Mouse (Mus musculus): ENCODE measurements at regions not wholly inside any gene's neighbourhood (a gene's known extent, or its start where the extent isn't known, plus 50 kb on each side); places are given as distances from the start of the nearest gene placed in this dataset.

DNA sequence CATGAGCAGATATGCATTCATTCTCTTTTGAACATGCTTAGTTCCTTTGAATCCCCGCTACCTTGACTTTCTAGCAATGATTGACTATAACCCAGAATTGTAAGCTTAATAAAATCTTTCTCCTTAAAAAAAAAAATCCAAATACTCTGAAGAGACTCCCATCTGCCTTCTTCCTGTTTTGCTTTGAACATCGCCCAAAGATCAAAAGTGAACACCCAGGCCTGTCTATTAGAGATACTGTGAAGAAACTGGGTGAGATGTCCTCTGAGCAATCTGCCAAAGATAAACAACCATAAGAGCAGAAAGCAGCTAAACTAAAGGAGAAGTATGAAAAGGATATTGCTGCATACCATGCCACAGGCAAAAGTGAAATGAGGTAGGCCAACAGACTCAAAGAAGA, 527.1 kb upstream of the Alcam start:
- no peak overlapping the region for H3K4me2 ChIP-seq
- no peak overlapping the region for H3K4me3 ChIP-seq
- no peaks in the 10 kb centered on the region for H3K9me3 ChIP-seq
- H3K36me3 ChIP-seq = no peaks in the 10 kb centered on the region
- no peak overlapping the region for H3K27ac ChIP-seq
- no peak for ATAC-seq (ENCODE audit: low FRiP score)
- H3K9ac ChIP-seq = no peak overlapping the region
- no peaks in the 10 kb centered on the region for H3K4me1 ChIP-seq (replicated peaks)
- 93% methylated on average over 2 of the region's 2 CpGs for WGBS
- H3K27me3 ChIP-seq = no peaks in the 10 kb centered on the region

DNA sequence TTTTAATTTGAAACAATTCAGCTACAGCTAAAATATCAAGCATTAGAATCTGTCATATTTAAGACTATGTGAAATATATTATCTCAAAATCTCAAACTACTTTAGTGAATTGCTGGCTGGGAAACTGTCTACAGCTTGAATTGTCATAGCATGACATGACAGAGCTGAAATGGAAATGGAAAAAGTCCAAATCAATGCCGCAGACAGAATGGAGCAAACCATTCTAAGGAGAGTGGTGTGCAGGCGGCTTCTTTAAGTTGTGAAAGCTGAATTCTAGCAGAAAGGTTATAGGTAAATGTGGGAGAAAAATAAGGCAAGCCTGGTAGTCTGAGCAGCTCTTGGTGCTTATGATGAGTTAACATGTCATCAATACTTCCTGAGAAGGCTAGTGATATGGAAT, 518.9 kb upstream of the Alcam start:
- Histone ChIP-seq H3K4me2 (no peak overlapping the region), H3K9me3 (no peaks in the 10 kb centered on the region), H3K4me3 (no peak overlapping the region), H3K27me3 (no peaks in the 10 kb centered on the region), H3K36me3 (no peaks in the 10 kb centered on the region), H3K4me1 (replicated peaks) (no peaks in the 10 kb centered on the region), H3K27ac (no peak overlapping the region), H3K9ac (no peak overlapping the region)
- 92% methylated on average over 2 of the region's 2 CpGs for WGBS
- no peak for ATAC-seq (ENCODE audit: low FRiP score)

- no peak overlapping the region for H3K4me3 ChIP-seq
- no peak overlapping the region for H3K9ac ChIP-seq
- ATAC-seq (ENCODE audit: low FRiP score) = no peak
- 46% methylated on average over 4 of the region's 4 CpGs for WGBS
- no peaks in the 10 kb centered on the region for H3K9me3 ChIP-seq
- no peak overlapping the region for H3K4me2 ChIP-seq
- no peaks in the 10 kb centered on the region for H3K27me3 ChIP-seq
- H3K27ac ChIP-seq = no peak overlapping the region
- H3K36me3 ChIP-seq = no peaks in the 10 kb centered on the region
- no peaks in the 10 kb centered on the region for H3K4me1 ChIP-seq (replicated peaks)
Observed at GRCm38 (mm10) chr16:52947679-52948078, 493.8 kb upstream of the Alcam start.

DNA sequence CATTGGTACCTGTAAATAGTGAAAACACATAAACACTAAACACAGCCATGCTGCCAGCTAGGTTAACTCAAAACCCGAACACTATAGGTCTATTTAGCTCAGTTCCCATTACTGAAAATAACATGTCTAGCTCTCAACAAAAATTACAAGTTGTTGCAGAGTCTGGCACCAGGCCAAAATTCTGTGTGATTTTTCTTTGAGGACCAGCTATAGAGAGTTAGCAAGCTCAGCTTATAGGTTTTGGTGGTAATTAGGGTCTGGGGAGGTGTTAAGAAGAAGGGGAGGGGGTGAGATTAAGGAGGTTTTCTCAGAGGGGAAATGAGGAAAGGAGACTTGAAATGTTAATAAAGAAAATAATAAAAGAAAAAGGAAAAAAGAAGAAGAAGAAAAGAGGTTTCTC, 480.9 kb upstream of the Alcam start:
- WGBS = 79% methylated on average over 1 of the region's 1 CpGs
- Histone ChIP-seq H3K4me2 (no peak overlapping the region), H3K27ac (no peak overlapping the region), H3K4me1 (replicated peaks) (no peaks in the 10 kb centered on the region), H3K9me3 (no peaks in the 10 kb centered on the region), H3K4me3 (no peak overlapping the region), H3K27me3 (no peaks in the 10 kb centered on the region), H3K9ac (no peak overlapping the region), H3K36me3 (no peaks in the 10 kb centered on the region)
- ATAC-seq (ENCODE audit: low FRiP score) = no peak

DNA sequence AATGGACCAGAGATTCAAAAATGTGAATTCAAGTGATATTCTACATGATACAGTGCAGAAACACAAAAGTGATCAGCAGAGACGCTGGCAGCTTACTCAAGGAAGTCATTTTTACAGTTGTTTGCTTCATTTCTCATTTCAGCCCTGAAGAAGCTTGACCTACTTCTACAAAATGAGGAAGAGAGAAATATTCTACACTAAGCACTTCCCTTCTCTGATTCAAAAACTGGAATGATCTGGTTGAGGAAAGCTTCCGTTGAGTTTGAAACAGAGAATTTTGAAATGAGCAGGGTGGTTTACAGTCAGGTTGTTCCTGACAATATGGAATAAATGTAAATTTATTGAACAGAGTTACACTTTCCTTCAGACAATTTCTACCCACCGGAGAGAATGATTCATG, 478.1 kb upstream of the Alcam start:
- H3K36me3 ChIP-seq = no peaks in the 10 kb centered on the region
- H3K27ac ChIP-seq = no peak overlapping the region
- H3K4me3 ChIP-seq = no peak overlapping the region
- 85% methylated on average over 3 of the region's 3 CpGs for WGBS
- no peak overlapping the region for H3K4me2 ChIP-seq
- H3K4me1 ChIP-seq (replicated peaks) = no peaks in the 10 kb centered on the region
- no peak for ATAC-seq (ENCODE audit: low FRiP score)
- no peaks in the 10 kb centered on the region for H3K9me3 ChIP-seq
- no peak overlapping the region for H3K9ac ChIP-seq
- no peaks in the 10 kb centered on the region for H3K27me3 ChIP-seq

DNA sequence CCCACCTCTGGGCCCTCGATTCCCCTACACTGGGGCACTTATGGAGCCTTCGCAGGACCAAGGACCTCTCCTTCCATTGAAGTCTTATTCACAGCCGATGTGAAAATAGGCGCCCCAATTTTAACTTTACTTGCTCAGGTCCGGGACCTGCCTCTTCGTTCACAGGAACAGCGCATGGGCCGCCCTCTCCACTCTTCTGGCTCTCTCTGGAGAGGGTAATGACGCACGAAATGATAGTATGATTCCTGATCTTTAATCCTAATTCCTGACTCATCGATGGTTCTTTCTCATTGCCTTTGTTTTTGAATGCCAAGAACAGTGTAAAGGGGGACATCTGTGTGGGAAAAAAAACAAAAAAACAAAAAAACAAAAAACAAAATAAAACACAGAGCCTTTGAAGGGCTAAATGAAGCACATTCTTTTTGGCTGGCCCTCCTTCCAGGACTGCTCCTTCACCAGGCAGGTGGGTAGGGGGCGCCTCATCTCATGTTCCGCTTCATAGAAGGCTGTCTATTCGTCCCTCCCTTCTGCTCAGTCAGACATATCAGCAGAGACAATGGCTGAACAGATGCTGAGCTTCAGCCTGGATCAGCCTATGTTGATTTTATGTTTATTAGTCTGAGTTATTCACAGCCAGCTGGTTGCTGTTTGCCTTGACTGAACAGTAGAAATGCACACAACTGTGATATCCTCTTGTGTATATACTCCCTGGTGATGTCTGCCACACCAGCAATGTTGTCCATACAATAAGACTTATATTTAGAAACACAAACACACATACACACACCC, 438.8 kb upstream of the Alcam start:
- H3K27me3 ChIP-seq = no peaks in the 10 kb centered on the region
- H3K9ac ChIP-seq = no peak overlapping the region
- 52% methylated on average over 14 of the region's 14 CpGs for WGBS
- H3K36me3 ChIP-seq = no peaks in the 10 kb centered on the region
- H3K27ac ChIP-seq = no peak overlapping the region; the same call in 1 of the 2 replicates
- no peak overlapping the region for H3K4me3 ChIP-seq
- H3K4me1 ChIP-seq (replicated peaks) = no peaks in the 10 kb centered on the region
- H3K4me2 ChIP-seq = peak overlapping the region; percentile 20; the same call in 1 of the 2 replicates
- no peaks in the 10 kb centered on the region for H3K9me3 ChIP-seq
- ATAC-seq (ENCODE audit: low FRiP score) = peak; percentile 92

- Histone ChIP-seq H3K27me3 (no peaks in the 10 kb centered on the region), H3K4me2 (no peak overlapping the region), H3K27ac (no peak overlapping the region), H3K4me3 (no peak overlapping the region), H3K4me1 (replicated peaks) (no peaks in the 10 kb centered on the region), H3K36me3 (no peaks in the 10 kb centered on the region), H3K9ac (no peak overlapping the region), H3K9me3 (no peaks in the 10 kb centered on the region)
- no peak for ATAC-seq (ENCODE audit: low FRiP score)
- WGBS = 84% methylated on average over 4 of the region's 4 CpGs
Observed at GRCm38 (mm10) chr16:52879463-52880114, 425.7 kb upstream of the Alcam start.

DNA sequence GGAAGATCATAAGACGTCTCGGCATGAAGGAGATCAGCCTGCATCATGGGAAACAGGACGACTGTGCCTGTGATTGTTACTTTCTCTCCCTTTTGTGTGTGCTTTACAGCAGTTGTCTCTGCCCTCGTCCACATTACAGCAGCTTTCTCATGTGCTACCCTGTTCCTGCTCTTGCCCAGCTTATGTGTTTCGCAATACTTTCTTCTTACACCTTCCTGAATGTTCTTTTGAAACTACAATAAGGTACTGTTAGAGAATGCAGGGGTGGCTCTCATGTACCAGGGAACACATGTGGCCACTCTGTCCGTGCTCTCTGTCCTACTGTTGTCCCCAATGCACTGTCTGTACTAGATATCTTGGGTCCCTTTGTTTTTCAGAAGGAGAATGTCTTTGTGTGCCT, 414.0 kb upstream of the Alcam start:
- H3K9me3 ChIP-seq = no peaks in the 10 kb centered on the region
- no peaks in the 10 kb centered on the region for H3K4me1 ChIP-seq (replicated peaks)
- no peak overlapping the region for H3K27ac ChIP-seq
- H3K36me3 ChIP-seq = no peaks in the 10 kb centered on the region
- 83% methylated on average over 6 of the region's 6 CpGs for WGBS
- H3K9ac ChIP-seq = no peak overlapping the region
- no peak overlapping the region for H3K4me2 ChIP-seq
- ATAC-seq (ENCODE audit: low FRiP score) = no peak
- no peaks in the 10 kb centered on the region for H3K27me3 ChIP-seq
- H3K4me3 ChIP-seq = no peak overlapping the region

DNA sequence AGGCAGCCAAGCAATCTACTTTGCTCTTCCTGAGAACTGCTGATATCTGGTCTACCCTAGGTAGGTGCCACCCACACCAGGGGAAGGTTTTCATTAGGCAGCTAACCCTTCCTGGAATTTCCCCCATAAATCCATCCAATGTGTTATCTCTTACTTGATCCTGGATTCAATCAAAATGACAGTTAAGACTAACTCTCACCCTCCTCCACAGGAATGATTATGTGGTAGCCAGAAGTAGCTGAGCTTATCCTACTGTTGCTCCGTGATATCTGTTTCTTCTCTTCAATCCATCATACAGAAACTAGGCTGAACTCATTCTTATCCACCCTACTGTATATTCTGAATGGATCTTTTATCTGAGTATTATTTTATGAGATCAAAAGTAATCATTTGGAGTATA, 409.7 kb upstream of the Alcam start:
- Histone ChIP-seq H3K4me2 (no peak overlapping the region), H3K9ac (no peak overlapping the region), H3K27me3 (no peaks in the 10 kb centered on the region), H3K27ac (no peak overlapping the region), H3K4me1 (replicated peaks) (no peaks in the 10 kb centered on the region), H3K36me3 (no peaks in the 10 kb centered on the region), H3K9me3 (no peaks in the 10 kb centered on the region), H3K4me3 (no peak overlapping the region)
- ATAC-seq (ENCODE audit: low FRiP score) = no peak
- WGBS = 96% methylated on average over 1 of the region's 1 CpGs

DNA sequence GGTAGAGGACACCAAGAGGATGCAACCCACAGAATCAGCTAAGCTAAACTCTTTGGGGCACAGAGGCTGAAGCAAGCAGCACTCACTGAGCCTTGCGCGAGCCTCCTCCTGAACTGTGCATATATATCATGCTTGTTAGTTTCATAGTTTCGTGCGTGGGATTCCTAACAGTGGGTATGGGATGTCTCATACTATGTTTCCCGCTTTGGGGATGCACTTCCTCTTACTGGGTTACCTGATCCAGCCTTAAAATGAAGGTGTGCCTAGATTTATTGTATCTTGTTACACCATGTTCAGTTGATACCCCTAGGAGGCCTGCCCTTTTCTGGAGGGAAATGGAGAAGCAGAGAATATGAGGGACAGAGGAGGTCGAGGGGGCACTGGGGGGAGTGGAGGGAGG, 407.4 kb upstream of the Alcam start:
- H3K9me3 ChIP-seq = no peaks in the 10 kb centered on the region
- H3K4me2 ChIP-seq = no peak overlapping the region
- 84% methylated on average over 6 of the region's 6 CpGs for WGBS
- no peaks in the 10 kb centered on the region for H3K27me3 ChIP-seq
- no peak for ATAC-seq (ENCODE audit: low FRiP score)
- H3K36me3 ChIP-seq = no peaks in the 10 kb centered on the region
- no peak overlapping the region for H3K4me3 ChIP-seq
- H3K4me1 ChIP-seq (replicated peaks) = no peaks in the 10 kb centered on the region
- no peak overlapping the region for H3K27ac ChIP-seq
- H3K9ac ChIP-seq = no peak overlapping the region

GRCm38 (mm10) chr16:52858441-52859209, 404.8 kb upstream of the Alcam start:
- no peak for ATAC-seq (ENCODE audit: low FRiP score)
- H3K9ac ChIP-seq = no peak overlapping the region
- WGBS = 56% methylated on average over 8 of the region's 8 CpGs
- H3K9me3 ChIP-seq = no peaks in the 10 kb centered on the region
- H3K27me3 ChIP-seq = no peaks in the 10 kb centered on the region
- no peaks in the 10 kb centered on the region for H3K36me3 ChIP-seq
- no peak overlapping the region for H3K4me2 ChIP-seq
- H3K4me1 ChIP-seq (replicated peaks) = no peaks in the 10 kb centered on the region
- no peak overlapping the region for H3K4me3 ChIP-seq
- no peak overlapping the region for H3K27ac ChIP-seq

DNA sequence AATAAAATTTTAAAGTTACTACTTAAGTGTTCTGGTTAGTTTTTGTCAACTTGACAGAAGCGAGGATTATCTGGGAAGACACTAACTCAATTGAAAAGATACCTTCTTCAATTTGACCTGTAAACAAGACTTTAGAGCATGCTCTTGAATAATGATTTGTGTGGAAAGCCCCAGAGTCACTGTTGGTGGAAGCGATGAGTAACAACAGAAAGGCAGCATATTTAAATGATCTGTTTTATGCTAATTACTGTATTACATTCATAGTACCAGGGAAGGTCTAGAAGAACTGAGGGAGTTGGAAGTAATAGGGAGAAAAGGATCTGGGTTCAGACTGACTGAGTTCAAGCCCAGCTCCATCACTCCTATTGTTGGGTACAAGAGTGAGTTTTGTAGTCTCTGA, 397.3 kb upstream of the Alcam start:
- 82% methylated on average over 2 of the region's 2 CpGs for WGBS
- Histone ChIP-seq H3K4me2 (no peak overlapping the region), H3K9me3 (no peaks in the 10 kb centered on the region), H3K4me1 (replicated peaks) (no peaks in the 10 kb centered on the region), H3K4me3 (no peak overlapping the region), H3K27ac (no peak overlapping the region), H3K36me3 (no peaks in the 10 kb centered on the region), H3K9ac (no peak overlapping the region), H3K27me3 (no peaks in the 10 kb centered on the region)
- ATAC-seq (ENCODE audit: low FRiP score) = no peak

Measured in hindbrain, embryonic 13.5 days (tissue).